Mouse (Mus musculus): Measurements from ENCODE around the gene Arhgap8.
A peak's percentile ranks its signal among the peaks of the same experiment; 100 is the strongest.
"Not testable (repeated sequence)": the region's sequence is repeated elsewhere in the genome, so short reads cannot be mapped to it uniquely, and the experiment has no call there.

Gene Arhgap8

GRCm38 (mm10) chr15:84736346-84736993, 16.6 kb downstream of the Arhgap8 start:
- no peak for DNase-seq (ENCODE audit: low spot score)

- no peak for DNase-seq (ENCODE audit: low spot score)
Measured at GRCm38 (mm10) chr15:84736994-84737346, 17.1 kb downstream of the Arhgap8 start.

- no peak for DNase-seq (ENCODE audit: low spot score)
Measured at GRCm38 (mm10) chr15:84738246-84738645, 18.4 kb downstream of the Arhgap8 start.

GRCm38 (mm10) chr15:84741573-84741972, 21.7 kb downstream of the Arhgap8 start:
- no peak for DNase-seq (ENCODE audit: low spot score)

- DNase-seq (ENCODE audit: low spot score), result no peak
Measured at GRCm38 (mm10) chr15:84743347-84743746, 23.5 kb downstream of the Arhgap8 start.

- DNase-seq (ENCODE audit: low spot score), result no peak
Measured at GRCm38 (mm10) chr15:84744308-84744707, 24.5 kb downstream of the Arhgap8 start.

- no peak for DNase-seq (ENCODE audit: low spot score)
Measured at GRCm38 (mm10) chr15:84745831-84746230, 26.0 kb downstream of the Arhgap8 start.

GRCm38 (mm10) chr15:84754987-84755386, 35.1 kb downstream of the Arhgap8 start:
- DNase-seq (ENCODE audit: low spot score), result peak; percentile 58

- DNase-seq (ENCODE audit: low spot score), result no peak
Measured at GRCm38 (mm10) chr15:84756426-84756825, 36.6 kb downstream of the Arhgap8 start.

GRCm38 (mm10) chr15:84758493-84758892, 38.6 kb downstream of the Arhgap8 start:
- no peak for DNase-seq (ENCODE audit: low spot score)

- no peak for DNase-seq (ENCODE audit: low spot score)
Measured at GRCm38 (mm10) chr15:84762712-84763422, 43.0 kb downstream of the Arhgap8 start.

GRCm38 (mm10) chr15:84763423-84763812, 43.6 kb downstream of the Arhgap8 start:
- no peak for DNase-seq (ENCODE audit: low spot score)

GRCm38 (mm10) chr15:84766621-84767020, 46.8 kb downstream of the Arhgap8 start:
- no peak for DNase-seq (ENCODE audit: low spot score)

GRCm38 (mm10) chr15:84768531-84768930, 48.7 kb downstream of the Arhgap8 start:
- not testable (repeated sequence) for DNase-seq (ENCODE audit: low spot score)

GRCm38 (mm10) chr15:84769641-84770341, 49.9 kb downstream of the Arhgap8 start:
- DNase-seq (ENCODE audit: low spot score), result no peak

- DNase-seq (ENCODE audit: low spot score), result no peak
Measured at GRCm38 (mm10) chr15:84772191-84773111, 52.6 kb downstream of the Arhgap8 start.

GRCm38 (mm10) chr15:84775421-84776174, 55.7 kb downstream of the Arhgap8 start:
- DNase-seq (ENCODE audit: low spot score), result no peak

- no peak for DNase-seq (ENCODE audit: low spot score)
Measured at GRCm38 (mm10) chr15:84778587-84778986, 58.7 kb downstream of the Arhgap8 start.

GRCm38 (mm10) chr15:84784812-84785211, 65.0 kb downstream of the Arhgap8 start:
- DNase-seq (ENCODE audit: low spot score), result no peak

- no peak for DNase-seq (ENCODE audit: low spot score)
Measured at GRCm38 (mm10) chr15:84787161-84787560, 67.3 kb downstream of the Arhgap8 start.

GRCm38 (mm10) chr15:84793649-84794048, 73.8 kb downstream of the Arhgap8 start:
- DNase-seq (ENCODE audit: low spot score), result no peak
